Mouse (Mus musculus): ENCODE data around the gene Ccdc92b. TPM values are rescaled to one million over a fixed set of nuclear protein-coding genes. Genes with fewer than 3 reads are reported as not detected.

Gene Ccdc92b
- polyA plus RNA-seq, 1 experiment from 2014 or later: 2.5 TPM

- no peak overlapping the region for H3K9ac ChIP-seq (replicated peaks)
- H3K27me3 ChIP-seq: no peaks in the 10 kb centered on the region
- no peak for ATAC-seq (ENCODE audit: low FRiP score, low read depth)
- no peaks in the 10 kb centered on the region for H3K4me1 ChIP-seq
- H3K9me3 ChIP-seq: 0 out of 2 replicates have a peak, but pooled peaks cover 6% of the 10 kb centered on the region
- no peak overlapping the region for H3K4me3 ChIP-seq
- 95% methylated on average over 6 of the region's 6 CpGs for WGBS
- H3K4me2 ChIP-seq (replicated peaks): no peak overlapping the region
- H3K27ac ChIP-seq (replicated peaks): no peak overlapping the region
- peaks cover 99% of the 10 kb centered on the region for H3K36me3 ChIP-seq
Observed at GRCm38 (mm10) chr11:74662221-74662620, 42.8 kb downstream of the Ccdc92b start.

- peaks cover 99% of the 10 kb centered on the region for H3K36me3 ChIP-seq
- ATAC-seq (ENCODE audit: low FRiP score, low read depth): no peak
- 88% methylated on average over 3 of the region's 3 CpGs for WGBS
Observed at GRCm38 (mm10) chr11:74664279-74664678, 44.9 kb downstream of the Ccdc92b start.

GRCm38 (mm10) chr11:74664906-74665305 is 45.5 kb downstream of the Ccdc92b start:
- H3K36me3 ChIP-seq: peaks cover 93% of the 10 kb centered on the region
- H3K4me2 ChIP-seq (replicated peaks): no peak overlapping the region
- H3K9me3 ChIP-seq: no peaks in the 10 kb centered on the region
- H3K4me3 ChIP-seq: no peak overlapping the region
- H3K9ac ChIP-seq (replicated peaks): no peak overlapping the region
- H3K4me1 ChIP-seq: no peaks in the 10 kb centered on the region
- WGBS: 92% methylated on average over 8 of the region's 8 CpGs
- ATAC-seq (ENCODE audit: low FRiP score, low read depth): no peak
- H3K27ac ChIP-seq (replicated peaks): no peak overlapping the region
- no peaks in the 10 kb centered on the region for H3K27me3 ChIP-seq

More at GRCm38 (mm10) chr11:74664279-74664678, 44.9 kb downstream of the Ccdc92b start:
- Histone ChIP-seq H3K4me2 (replicated peaks) (no peak overlapping the region), H3K9me3 (no peaks in the 10 kb centered on the region), H3K27me3 (no peaks in the 10 kb centered on the region), H3K27ac (replicated peaks) (no peak overlapping the region), H3K4me3 (no peak overlapping the region), H3K4me1 (no peaks in the 10 kb centered on the region), H3K9ac (replicated peaks) (no peak overlapping the region)

- Histone ChIP-seq H3K9me3 (no peaks in the 10 kb centered on the region), H3K4me1 (no peaks in the 10 kb centered on the region), H3K9ac (replicated peaks) (no peak overlapping the region), H3K27ac (replicated peaks) (no peak overlapping the region), H3K36me3 (peaks cover 85% of the 10 kb centered on the region), H3K4me3 (no peak overlapping the region), H3K27me3 (no peaks in the 10 kb centered on the region), H3K4me2 (replicated peaks) (no peak overlapping the region)
- no peak for ATAC-seq (ENCODE audit: low FRiP score, low read depth)
- 96% methylated on average over 17 of the region's 17 CpGs for WGBS
Observed at GRCm38 (mm10) chr11:74665631-74666283, 46.4 kb downstream of the Ccdc92b start.

GRCm38 (mm10) chr11:74666284-74666652 is 46.9 kb downstream of the Ccdc92b start:
- no peak overlapping the region for H3K4me2 ChIP-seq (replicated peaks)
- WGBS: 89% methylated on average over 5 of the region's 5 CpGs
- H3K9me3 ChIP-seq: no peaks in the 10 kb centered on the region
- peaks cover 80% of the 10 kb centered on the region for H3K36me3 ChIP-seq
- no peaks in the 10 kb centered on the region for H3K4me1 ChIP-seq
- no peak for ATAC-seq (ENCODE audit: low FRiP score, low read depth)
- no peak overlapping the region for H3K4me3 ChIP-seq
- no peaks in the 10 kb centered on the region for H3K27me3 ChIP-seq
- H3K27ac ChIP-seq (replicated peaks): no peak overlapping the region
- no peak overlapping the region for H3K9ac ChIP-seq (replicated peaks)

GRCm38 (mm10) chr11:74666776-74667581 is 47.6 kb downstream of the Ccdc92b start:
- Histone ChIP-seq H3K9ac (replicated peaks) (no peak overlapping the region), H3K4me2 (replicated peaks) (no peak overlapping the region), H3K27me3 (no peaks in the 10 kb centered on the region), H3K4me3 (no peak overlapping the region), H3K36me3 (peaks cover 73% of the 10 kb centered on the region), H3K4me1 (no peaks in the 10 kb centered on the region), H3K9me3 (no peaks in the 10 kb centered on the region), H3K27ac (replicated peaks) (no peak overlapping the region)
- no peak for ATAC-seq (ENCODE audit: low FRiP score, low read depth)
- WGBS: 95% methylated on average over 14 of the region's 14 CpGs

- H3K4me2 ChIP-seq (replicated peaks): no peak overlapping the region
- no peak overlapping the region for H3K9ac ChIP-seq (replicated peaks)
- no peaks in the 10 kb centered on the region for H3K27me3 ChIP-seq
- H3K4me1 ChIP-seq: no peaks in the 10 kb centered on the region
- no peak overlapping the region for H3K4me3 ChIP-seq
- 92% methylated on average over 13 of the region's 13 CpGs for WGBS
- ATAC-seq (ENCODE audit: low FRiP score, low read depth): no peak
- no peaks in the 10 kb centered on the region for H3K9me3 ChIP-seq
- H3K27ac ChIP-seq (replicated peaks): no peak overlapping the region
- H3K36me3 ChIP-seq: peaks cover 67% of the 10 kb centered on the region
Observed at GRCm38 (mm10) chr11:74667582-74668010, 48.2 kb downstream of the Ccdc92b start.

GRCm38 (mm10) chr11:74668466-74668865 is 49.1 kb downstream of the Ccdc92b start:
- Histone ChIP-seq H3K4me3 (no peak overlapping the region), H3K9me3 (no peaks in the 10 kb centered on the region), H3K4me2 (replicated peaks) (no peak overlapping the region), H3K36me3 (peaks cover 65% of the 10 kb centered on the region), H3K27me3 (no peaks in the 10 kb centered on the region), H3K27ac (replicated peaks) (no peak overlapping the region), H3K9ac (replicated peaks) (no peak overlapping the region), H3K4me1 (no peaks in the 10 kb centered on the region)
- no peak for ATAC-seq (ENCODE audit: low FRiP score, low read depth)
- WGBS: 91% methylated on average over 5 of the region's 5 CpGs

- H3K4me1 ChIP-seq: no peaks in the 10 kb centered on the region
- no peak overlapping the region for H3K27ac ChIP-seq (replicated peaks)
- no peak overlapping the region for H3K4me3 ChIP-seq
- no peak for ATAC-seq (ENCODE audit: low FRiP score, low read depth)
- no peak overlapping the region for H3K4me2 ChIP-seq (replicated peaks)
- no peak overlapping the region for H3K9ac ChIP-seq (replicated peaks)
- WGBS: 96% methylated on average over 2 of the region's 2 CpGs
- no peaks in the 10 kb centered on the region for H3K27me3 ChIP-seq
- peaks cover 62% of the 10 kb centered on the region for H3K36me3 ChIP-seq
- no peaks in the 10 kb centered on the region for H3K9me3 ChIP-seq
Observed at GRCm38 (mm10) chr11:74668971-74669370, 49.6 kb downstream of the Ccdc92b start.

- Histone ChIP-seq H3K9ac (replicated peaks) (no peak overlapping the region), H3K4me2 (replicated peaks) (no peak overlapping the region), H3K4me3 (no peak overlapping the region), H3K27me3 (no peaks in the 10 kb centered on the region), H3K27ac (replicated peaks) (no peak overlapping the region), H3K36me3 (peaks cover 62% of the 10 kb centered on the region), H3K4me1 (no peaks in the 10 kb centered on the region), H3K9me3 (no peaks in the 10 kb centered on the region)
- ATAC-seq (ENCODE audit: low FRiP score, low read depth): no peak
Observed at GRCm38 (mm10) chr11:74670151-74670550, 50.7 kb downstream of the Ccdc92b start.

GRCm38 (mm10) chr11:74671013-74671412 is 51.6 kb downstream of the Ccdc92b start:
- WGBS: 97% methylated on average over 1 of the region's 1 CpGs
- ATAC-seq (ENCODE audit: low FRiP score, low read depth): no peak
- Histone ChIP-seq H3K36me3 (peaks cover 60% of the 10 kb centered on the region), H3K27ac (replicated peaks) (no peak overlapping the region), H3K4me3 (no peak overlapping the region), H3K4me2 (replicated peaks) (no peak overlapping the region), H3K9me3 (no peaks in the 10 kb centered on the region), H3K4me1 (no peaks in the 10 kb centered on the region), H3K9ac (replicated peaks) (no peak overlapping the region), H3K27me3 (no peaks in the 10 kb centered on the region)

GRCm38 (mm10) chr11:74671839-74672238 is 52.4 kb downstream of the Ccdc92b start:
- no peak overlapping the region for H3K9ac ChIP-seq (replicated peaks)
- peaks cover 55% of the 10 kb centered on the region for H3K36me3 ChIP-seq
- 95% methylated on average over 5 of the region's 5 CpGs for WGBS
- H3K4me1 ChIP-seq: no peaks in the 10 kb centered on the region
- no peak overlapping the region for H3K4me3 ChIP-seq
- no peak overlapping the region for H3K4me2 ChIP-seq (replicated peaks)
- no peaks in the 10 kb centered on the region for H3K9me3 ChIP-seq
- H3K27ac ChIP-seq (replicated peaks): no peak overlapping the region
- H3K27me3 ChIP-seq: no peaks in the 10 kb centered on the region
- ATAC-seq (ENCODE audit: low FRiP score, low read depth): no peak
